Mouse (Mus musculus) embryonic facial prominence, embryonic 10.5 days (tissue): ENCODE results near the gene Ckb. TPM values are rescaled to one million over a fixed set of nuclear protein-coding genes. Genes with fewer than 3 reads are reported as not detected.

ENCODE experiments used
- DNase-seq: peaks from one replicate; pipeline ENCODE4 v3.0.0-alpha.2; 2017; ENCODE audit warnings: low spot score
- H3K27ac ChIP-seq: fragments of 300-500 bp; sonication (generic); replicated peaks from 2 replicates; pipeline ENCODE4 v1.5.1; 2016; ENCODE audit warnings: mild to moderate bottlenecking
- H3K27me3 ChIP-seq: fragments of 300-500 bp; sonication (generic); replicated peaks from 2 replicates; pipeline ENCODE4 v1.6.1; 2016; ENCODE audit warnings: low read depth, mild to moderate bottlenecking; ENCODE audit not compliant: poor library complexity, severe bottlenecking
- H3K36me3 ChIP-seq: fragments of 300-500 bp; sonication (generic); replicated peaks from 2 replicates; pipeline ENCODE4 v1.6.1; 2016; ENCODE audit warnings: mild to moderate bottlenecking, moderate library complexity
- H3K4me1 ChIP-seq: fragments of 300-500 bp; sonication (generic); 2 replicates; pipeline ENCODE4 v1.6.1; 2016
- H3K4me3 ChIP-seq: fragments of 300-500 bp; sonication (generic); 2 replicates; pipeline ENCODE4 v1.5.1; 2016; ENCODE audit warnings: mild to moderate bottlenecking, moderate library complexity
- H3K9me3 ChIP-seq: fragments of 300-500 bp; sonication (generic); 2 replicates; pipeline ENCODE4 v1.6.1; 2016; ENCODE audit warnings: mild to moderate bottlenecking
- WGBS: fragments of 180-500 bp; shearing (Covaris S2); methylation state at CpG from one replicate; pipeline ENCODE4 v1.1.7; 2016; 5-methylcytosine and 5-hydroxymethylcytosine counted together
- polyA plus RNA-seq: library from polyadenylated mRNA; unstranded; fragments of >200 nt; fragmentation: Nextera tagmentation; extraction: Ambion mirVana; gene quantifications from 2 replicates; pipeline ENCODE4 v1.2.1, GENCODE M21; 2016

Ckb gene
- polyA plus RNA-seq, 1 experiment from 2014 or later = 479 TPM

- Histone ChIP-seq H3K4me1 (peaks cover 47% of the 10 kb centered on the region), H3K27me3 (no peaks in the 10 kb centered on the region)
- WGBS = 58% methylated on average over 2 of the region's 2 CpGs
These were observed 15.9 kb upstream of the Ckb start for GRCm38 (mm10) chr12:111688069-111688428.

GRCm38 (mm10) chr12:111687350-111688068 is 15.4 kb upstream of the Ckb start:
- H3K4me1 ChIP-seq = peaks cover 45% of the 10 kb centered on the region
- no peaks in the 10 kb centered on the region for H3K9me3 ChIP-seq
- H3K4me3 ChIP-seq = no peak overlapping the region
- WGBS = 43% methylated on average over 14 of the region's 14 CpGs
- no peaks in the 10 kb centered on the region for H3K27me3 ChIP-seq
- H3K36me3 ChIP-seq = peaks cover 19% of the 10 kb centered on the region
- no peak for DNase-seq
- H3K27ac ChIP-seq = peak overlapping the region; percentile 68

More at GRCm38 (mm10) chr12:111688069-111688428, 15.9 kb upstream of the Ckb start:
- peaks cover 14% of the 10 kb centered on the region for H3K36me3 ChIP-seq
- H3K4me3 ChIP-seq = no peak overlapping the region
- no peak for DNase-seq
- H3K9me3 ChIP-seq = no peaks in the 10 kb centered on the region
- H3K27ac ChIP-seq = peak overlapping the region; percentile 68

GRCm38 (mm10) chr12:111686390-111686789 is 14.3 kb upstream of the Ckb start:
- Histone ChIP-seq H3K27ac (0 out of 2 replicates have a peak overlapping the region, but pooled peaks have one; percentile 5), H3K36me3 (peaks cover 30% of the 10 kb centered on the region), H3K9me3 (no peaks in the 10 kb centered on the region), H3K27me3 (no peaks in the 10 kb centered on the region), H3K4me1 (peaks cover 36% of the 10 kb centered on the region), H3K4me3 (no peak overlapping the region)
- DNase-seq = no peak
- WGBS = 88% methylated on average over 4 of the region's 4 CpGs

- no peaks in the 10 kb centered on the region for H3K27me3 ChIP-seq
- H3K27ac ChIP-seq = no peak overlapping the region
- no peaks in the 10 kb centered on the region for H3K9me3 ChIP-seq
- no peak for DNase-seq
- peaks cover 34% of the 10 kb centered on the region for H3K4me1 ChIP-seq
- H3K36me3 ChIP-seq = peaks cover 47% of the 10 kb centered on the region
- no peak overlapping the region for H3K4me3 ChIP-seq
- 72% methylated on average over 5 of the region's 5 CpGs for WGBS
These were observed 10.7 kb upstream of the Ckb start for GRCm38 (mm10) chr12:111682806-111683205.

GRCm38 (mm10) chr12:111682003-111682402 is 9.9 kb upstream of the Ckb start:
- Histone ChIP-seq H3K4me3 (no peak overlapping the region), H3K36me3 (peaks cover 47% of the 10 kb centered on the region)
- 83% methylated on average over 5 of the region's 5 CpGs for WGBS

GRCm38 (mm10) chr12:111681305-111681704 is 9.2 kb upstream of the Ckb start:
- H3K4me1 ChIP-seq = peaks cover 38% of the 10 kb centered on the region
- H3K9me3 ChIP-seq = no peaks in the 10 kb centered on the region
- DNase-seq = no peak
- no peak overlapping the region for H3K4me3 ChIP-seq
- H3K36me3 ChIP-seq = peaks cover 47% of the 10 kb centered on the region
- H3K27ac ChIP-seq = no peak overlapping the region
- H3K27me3 ChIP-seq = peaks cover 2% of the 10 kb centered on the region; the same call in 1 of the 2 replicates
- WGBS = 83% methylated on average over 8 of the region's 8 CpGs

More at GRCm38 (mm10) chr12:111682003-111682402, 9.9 kb upstream of the Ckb start:
- Histone ChIP-seq H3K27me3 (no peaks in the 10 kb centered on the region), H3K27ac (no peak overlapping the region), H3K4me1 (peaks cover 35% of the 10 kb centered on the region), H3K9me3 (no peaks in the 10 kb centered on the region)
- DNase-seq = no peak

- H3K4me1 ChIP-seq = peaks cover 38% of the 10 kb centered on the region
- DNase-seq = no peak
- H3K27me3 ChIP-seq = peaks cover 9% of the 10 kb centered on the region
- H3K4me3 ChIP-seq = no peak overlapping the region
- no peaks in the 10 kb centered on the region for H3K9me3 ChIP-seq
- WGBS = 92% methylated on average over 13 of the region's 13 CpGs
- H3K36me3 ChIP-seq = peaks cover 47% of the 10 kb centered on the region
- no peak overlapping the region for H3K27ac ChIP-seq
These were observed 8.5 kb upstream of the Ckb start for GRCm38 (mm10) chr12:111680661-111681060.

GRCm38 (mm10) chr12:111678997-111679396 is 6.9 kb upstream of the Ckb start:
- peaks cover 40% of the 10 kb centered on the region for H3K4me1 ChIP-seq
- peak overlapping the region; percentile 76 for H3K4me3 ChIP-seq
- DNase-seq = no peak
- H3K9me3 ChIP-seq = no peaks in the 10 kb centered on the region
- WGBS = 60% methylated on average over 7 of the region's 7 CpGs
- H3K27ac ChIP-seq = 0 out of 2 replicates have a peak overlapping the region, but pooled peaks have one; percentile 93
- peaks cover 24% of the 10 kb centered on the region for H3K27me3 ChIP-seq
- H3K36me3 ChIP-seq = peaks cover 43% of the 10 kb centered on the region

- peaks cover 43% of the 10 kb centered on the region for H3K4me1 ChIP-seq
These were observed 6.5 kb upstream of the Ckb start for GRCm38 (mm10) chr12:111678670-111678933.

GRCm38 (mm10) chr12:111677882-111678669 is 5.9 kb upstream of the Ckb start, which contains the start of gene Trmt61a:
Gene Trmt61a (plus strand): TSS chr12:111678105.
- peaks cover 43% of the 10 kb centered on the region for H3K4me1 ChIP-seq
- under 1% methylated on average over 51 of the region's 51 CpGs for WGBS
- peak; percentile 93 for DNase-seq
- peak within 1 kb of the TSS; percentile 76 for H3K4me3 ChIP-seq
- peak within 1 kb of the TSS; percentile 93 for H3K27ac ChIP-seq
- peaks cover 34% of the 10 kb centered on the region for H3K36me3 ChIP-seq
- H3K9me3 ChIP-seq = no peaks in the 10 kb centered on the region
- peaks cover 33% of the 10 kb centered on the region for H3K27me3 ChIP-seq

More at GRCm38 (mm10) chr12:111678670-111678933, 6.5 kb upstream of the Ckb start:
- peak overlapping the region; percentile 93 for H3K27ac ChIP-seq
- H3K9me3 ChIP-seq = no peaks in the 10 kb centered on the region
- DNase-seq = no peak
- H3K4me3 ChIP-seq = peak overlapping the region; percentile 76
- peaks cover 39% of the 10 kb centered on the region for H3K36me3 ChIP-seq
- peaks cover 28% of the 10 kb centered on the region for H3K27me3 ChIP-seq
- 7% methylated on average over 13 of the region's 13 CpGs for WGBS

- no peak for DNase-seq
- no peaks in the 10 kb centered on the region for H3K9me3 ChIP-seq
These were observed 5.3 kb upstream of the Ckb start for GRCm38 (mm10) chr12:111677421-111677820.

GRCm38 (mm10) chr12:111675797-111676580 is 3.9 kb upstream of the Ckb start:
- Histone ChIP-seq H3K27me3 (peaks cover 54% of the 10 kb centered on the region), H3K36me3 (peaks cover 14% of the 10 kb centered on the region), H3K9me3 (no peaks in the 10 kb centered on the region), H3K27ac (no peak overlapping the region), H3K4me3 (no peak overlapping the region), H3K4me1 (peaks cover 54% of the 10 kb centered on the region)
- WGBS = 81% methylated on average over 6 of the region's 6 CpGs
- no peak for DNase-seq

More at GRCm38 (mm10) chr12:111677421-111677820, 5.3 kb upstream of the Ckb start:
- Histone ChIP-seq H3K27ac (peak overlapping the region; percentile 93), H3K4me1 (peaks cover 45% of the 10 kb centered on the region), H3K4me3 (peak overlapping the region; percentile 76), H3K27me3 (peaks cover 40% of the 10 kb centered on the region), H3K36me3 (peaks cover 27% of the 10 kb centered on the region)
- WGBS = 16% methylated on average over 5 of the region's 5 CpGs
